Mouse (Mus musculus) layer of hippocampus, adult 9-10 months (tissue): Measurements from ENCODE around the gene Mfsd7a.
A peak's percentile ranks its signal among the peaks of the same experiment; 100 is the strongest.
"Not testable (repeated sequence)": the region's sequence is repeated elsewhere in the genome, so short reads cannot be mapped to it uniquely, and the experiment has no call there.

Experiments
- DNase-seq: peaks from one replicate; pipeline ENCODE4 v3.0.0; 2022; ENCODE audit warnings: low spot score

Gene Mfsd7a

DNA sequence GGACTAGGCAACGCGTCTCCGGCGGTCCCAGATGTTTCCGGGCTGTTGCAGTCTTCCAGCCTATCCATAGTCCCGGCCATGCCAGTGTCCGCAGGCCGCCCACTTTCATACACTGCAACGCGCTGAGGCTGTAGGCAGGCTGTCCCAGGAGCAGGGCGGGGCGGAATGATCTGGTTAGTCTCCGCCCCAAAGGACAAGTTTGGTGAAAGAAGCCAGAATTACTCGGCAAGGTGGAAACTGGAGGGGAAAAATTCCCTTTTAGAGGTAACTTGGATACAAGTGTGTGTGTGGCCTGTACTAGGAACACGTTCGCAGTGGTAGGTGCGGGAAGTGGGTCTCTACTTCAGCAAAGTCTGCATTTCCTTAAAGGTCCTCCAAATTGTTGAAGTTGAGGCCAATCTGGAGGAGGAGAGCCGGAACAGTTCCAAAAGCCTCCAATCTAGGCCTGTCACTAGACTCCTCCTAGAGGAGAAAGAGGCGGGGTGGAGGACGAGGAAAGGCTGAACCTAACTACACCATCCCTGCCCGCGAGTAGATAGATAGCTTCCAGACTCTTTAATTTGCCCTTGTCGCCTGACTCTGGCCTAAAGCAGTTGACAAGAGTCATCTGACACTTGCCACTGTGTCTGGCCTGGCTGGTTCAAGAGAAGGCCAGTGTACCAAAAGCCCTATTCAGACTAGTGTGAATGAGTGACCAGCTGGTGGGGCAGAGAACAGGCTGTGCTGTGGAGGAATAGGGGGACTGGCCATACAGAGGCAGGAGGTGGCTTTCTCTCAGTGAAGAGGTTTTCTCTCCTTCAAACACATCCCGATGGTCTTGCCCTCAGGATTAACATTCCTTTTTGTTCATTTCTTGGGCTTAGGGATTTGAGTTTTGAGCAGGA lies at the start of gene Mfsd7a:
TSS of gene Mfsd7a (minus strand) at position 107 of the 884 bp plus-strand sequence.
- DNase-seq = no peak

DNA sequence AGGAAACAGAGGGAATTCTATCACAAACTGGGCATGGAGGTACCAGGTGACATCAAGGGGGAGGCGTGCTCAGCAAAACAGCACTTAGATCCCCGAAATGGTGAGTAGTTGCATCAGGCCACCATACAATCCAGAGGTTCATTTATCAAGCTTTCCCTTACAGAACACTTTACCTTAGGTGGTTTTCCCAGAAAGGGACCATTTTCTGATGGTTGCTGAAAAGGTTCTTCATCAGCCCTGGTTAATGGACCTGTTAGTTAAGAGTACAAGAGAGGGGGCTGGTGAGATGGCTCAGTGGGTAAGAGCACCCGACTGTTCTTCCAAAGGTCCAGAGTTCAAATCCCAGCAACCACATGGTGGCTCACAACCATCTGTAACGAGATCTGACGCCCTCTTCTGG lies 37.5 kb upstream of the Mfsd7a start:
- DNase-seq = not testable (repeated sequence)

DNA sequence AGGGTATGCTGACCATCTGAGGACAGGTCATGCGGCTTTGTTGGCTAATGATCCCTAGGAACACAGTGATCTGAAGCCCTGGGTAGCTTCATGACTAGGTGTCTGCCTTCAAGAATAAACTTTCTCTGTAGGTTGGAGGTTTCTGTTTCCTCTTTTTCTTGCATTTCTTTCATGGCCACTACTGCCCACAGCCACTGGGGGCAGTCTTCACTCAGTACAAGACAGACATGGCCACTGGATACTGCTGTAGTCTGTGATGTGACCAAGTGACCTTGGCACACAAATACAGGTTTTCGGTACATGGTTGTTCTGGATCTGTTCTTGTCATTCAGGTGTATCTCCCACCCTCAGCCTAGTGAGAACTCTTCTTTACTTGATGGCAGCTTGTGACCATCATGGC lies 36.5 kb upstream of the Mfsd7a start:
- no peak for DNase-seq

DNA sequence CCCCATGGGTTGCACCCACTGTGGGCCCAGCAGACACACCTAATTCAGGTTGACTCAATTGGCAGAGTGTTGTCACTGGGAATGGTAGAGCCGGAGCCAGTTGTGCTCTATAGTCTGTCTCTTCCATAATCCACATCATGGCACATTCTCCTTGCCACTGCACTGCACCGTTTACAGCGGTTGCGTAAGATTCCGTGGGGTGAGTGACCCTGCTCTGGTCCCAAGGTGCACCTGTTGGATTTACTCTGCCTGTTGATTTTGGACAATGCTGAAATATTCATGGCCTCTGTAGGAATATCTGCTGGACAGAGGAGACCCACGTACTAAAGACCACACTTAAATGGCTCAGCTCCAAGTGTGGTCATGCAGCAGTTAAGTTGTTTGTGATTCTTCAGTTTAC lies 34.3 kb upstream of the Mfsd7a start:
- DNase-seq = no peak

DNA sequence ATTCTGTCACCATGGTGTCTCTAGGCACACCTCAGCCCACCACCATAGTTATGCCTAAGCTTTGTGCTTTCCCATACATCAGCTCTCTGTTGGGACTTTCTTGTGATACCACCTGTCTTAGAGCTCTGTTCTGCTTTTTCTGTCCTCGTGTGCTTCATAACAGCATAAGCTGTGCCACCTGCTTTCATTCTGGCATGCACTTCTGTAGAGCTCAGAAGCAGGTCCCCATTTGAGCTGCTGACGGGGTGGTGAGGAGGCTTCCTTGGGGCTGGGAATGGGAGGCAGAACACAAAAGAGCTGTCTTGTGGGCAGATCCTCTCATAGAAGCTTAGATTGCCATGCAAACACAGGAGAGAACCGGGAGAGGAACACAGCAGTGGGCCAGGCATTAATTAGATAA lies 27.3 kb upstream of the Mfsd7a start:
- DNase-seq = no peak

DNA sequence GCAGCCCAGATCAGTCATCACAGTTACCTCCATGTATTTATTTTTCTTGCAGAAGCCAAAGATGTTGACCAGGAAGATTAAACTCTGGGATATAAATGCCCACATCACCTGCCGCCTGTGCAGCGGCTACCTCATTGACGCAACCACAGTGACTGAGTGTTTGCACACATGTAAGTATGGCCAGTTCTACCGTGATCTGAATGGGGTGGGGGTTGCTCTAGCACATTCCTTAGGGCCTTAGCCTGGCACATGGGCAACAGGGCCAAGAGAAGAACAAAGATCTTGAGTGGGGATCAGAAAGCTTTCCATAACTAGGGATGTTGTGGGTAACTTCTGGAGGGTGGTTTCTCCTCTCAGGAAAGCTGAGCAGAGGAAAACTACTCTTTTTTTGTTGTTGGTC lies 25.0 kb upstream of the Mfsd7a start:
- DNase-seq = no peak

DNA sequence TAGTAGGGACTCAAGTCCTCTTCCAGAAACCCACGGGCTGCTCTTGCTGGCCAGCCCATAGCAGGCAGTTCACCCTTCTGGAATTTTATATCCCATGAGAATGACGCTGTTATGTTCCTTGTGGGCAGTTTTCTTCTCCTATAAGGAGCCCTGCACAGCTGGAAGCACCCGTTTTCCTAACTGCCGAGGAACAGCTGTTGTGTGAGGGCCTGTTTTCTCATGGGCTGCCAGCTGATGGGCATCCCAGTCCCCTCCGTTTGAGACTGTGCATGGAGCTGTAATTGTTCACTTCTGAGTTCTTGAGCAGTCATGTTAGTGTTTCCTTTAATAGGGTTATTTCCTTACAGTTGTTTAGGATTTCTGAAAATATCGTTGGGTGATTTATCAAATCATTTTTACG lies 20.9 kb upstream of the Mfsd7a start:
- no peak for DNase-seq

DNA sequence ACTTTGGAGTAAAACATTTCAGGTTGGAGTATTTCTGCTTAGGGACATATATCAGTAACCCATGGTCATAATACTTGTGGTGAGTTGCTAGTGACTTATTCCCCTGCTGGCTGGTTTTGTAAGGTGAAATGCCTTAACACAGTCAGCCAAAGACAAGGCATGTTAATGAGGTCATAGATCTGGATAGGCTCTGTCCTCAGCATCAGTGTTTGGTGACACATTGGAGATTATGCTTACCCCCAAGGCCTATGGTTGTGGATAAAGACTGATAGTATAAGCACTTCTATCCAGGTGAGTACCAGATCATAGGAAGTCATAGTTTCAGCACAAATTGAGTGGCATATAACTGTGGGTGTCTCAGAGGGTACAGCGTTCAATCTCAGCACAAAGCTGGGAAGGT lies 18.0 kb upstream of the Mfsd7a start:
- no peak for DNase-seq

DNA sequence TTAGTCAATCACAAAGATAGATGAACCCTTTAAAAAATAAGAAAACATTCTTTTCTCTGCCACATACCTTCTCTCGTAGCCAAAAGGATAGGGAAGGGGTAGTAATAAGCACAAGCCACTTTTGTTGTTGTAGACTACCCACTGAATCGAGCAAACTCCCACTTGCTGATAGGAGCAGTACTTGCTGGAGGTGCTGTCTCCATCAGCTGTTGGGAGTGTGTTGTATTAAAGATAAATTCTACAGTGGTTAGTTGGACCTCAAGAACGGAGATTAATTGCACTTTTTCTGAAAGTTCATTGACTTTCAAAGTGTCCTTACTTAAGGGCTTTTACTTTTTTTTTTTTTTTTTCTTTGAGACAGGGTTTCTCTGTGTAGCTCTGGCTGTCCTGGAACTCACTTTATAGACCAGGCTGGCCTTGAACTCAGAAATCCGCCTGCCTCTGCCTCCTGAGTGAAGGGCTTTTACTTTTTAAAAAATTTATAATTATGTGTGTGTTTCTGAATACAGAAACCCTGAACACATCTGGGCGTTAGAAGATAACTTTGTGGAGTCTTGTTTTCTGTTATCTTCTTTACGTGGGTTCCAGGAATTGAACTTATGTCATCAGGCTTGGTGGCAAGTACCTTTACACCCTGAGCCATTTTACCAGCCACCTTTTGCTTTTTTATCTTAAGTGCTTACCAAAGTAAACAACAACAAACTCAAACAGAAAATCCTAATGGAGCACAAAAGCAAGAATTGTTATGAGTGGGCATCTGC lies 16.6 kb upstream of the Mfsd7a start:
- no peak for DNase-seq

DNA sequence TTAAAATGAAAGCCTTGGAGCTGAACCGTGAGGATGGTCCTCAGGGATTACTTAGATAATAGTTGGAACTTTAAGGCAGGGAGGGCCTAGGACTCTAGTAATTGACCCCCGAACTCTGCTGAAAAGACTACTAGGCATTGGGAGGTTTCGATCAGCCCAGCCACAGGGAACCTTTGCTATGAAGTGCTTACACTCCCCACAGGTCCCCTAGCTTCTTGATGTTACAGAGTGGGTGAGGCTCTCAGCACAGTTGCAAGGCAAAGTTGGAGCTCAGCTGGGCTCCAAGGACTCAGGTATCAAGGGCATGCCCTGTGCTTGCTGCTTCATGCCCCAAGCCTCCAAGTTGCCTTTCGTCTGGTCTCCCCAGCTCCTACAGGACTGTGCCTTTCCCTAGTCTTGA lies 13.8 kb upstream of the Mfsd7a start:
- no peak for DNase-seq

DNA sequence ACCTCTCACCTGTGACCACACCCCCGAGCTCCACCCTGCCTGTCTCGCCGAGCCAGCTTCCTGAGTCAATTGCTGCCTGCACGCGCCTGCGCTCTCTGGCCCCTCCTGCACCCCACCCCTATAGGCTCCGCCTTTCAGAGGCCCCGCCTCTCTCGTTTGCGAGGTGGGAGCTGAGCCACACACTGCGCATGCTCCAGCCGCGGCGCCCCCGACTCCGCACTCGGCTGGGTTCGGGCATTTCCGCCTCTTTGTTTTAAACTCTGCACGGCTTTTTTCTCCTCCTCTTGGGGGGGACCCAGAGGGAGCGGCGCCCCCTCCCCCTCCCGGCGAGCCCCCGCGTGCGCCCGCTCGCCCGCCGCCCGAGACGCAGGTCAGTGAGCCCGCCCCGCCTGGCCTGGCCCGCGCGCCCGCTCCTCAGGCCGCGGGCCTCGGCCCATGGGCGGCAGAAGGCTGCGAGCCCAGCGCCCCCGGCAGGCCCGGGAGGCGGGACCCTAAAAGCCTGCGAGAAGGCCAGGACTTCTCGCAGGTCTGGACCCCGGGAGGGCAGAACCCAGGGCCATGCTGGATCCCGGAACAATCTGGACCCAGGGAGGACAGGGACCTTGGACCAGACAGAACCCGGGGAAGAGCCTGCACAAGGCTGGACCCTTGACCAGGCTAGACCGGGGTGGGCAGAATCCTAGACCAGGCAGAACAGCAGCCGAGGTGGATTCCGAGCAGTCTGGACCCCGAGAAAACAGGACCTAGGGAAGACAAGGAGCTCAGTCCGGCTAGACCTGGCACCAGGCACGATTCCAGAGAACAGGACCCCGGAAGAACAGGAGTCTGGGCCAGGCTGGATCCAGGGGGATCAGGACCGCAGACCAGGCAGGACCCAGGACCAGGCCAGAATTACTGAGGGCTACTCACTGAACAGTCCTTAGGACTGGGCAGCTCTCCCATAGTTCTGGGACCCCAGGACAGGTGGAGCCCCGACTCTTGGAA lies 12.7 kb upstream of the Mfsd7a start, which contains the start of gene Pcgf3:
TSS of gene Pcgf3 (plus strand) at position 151 of the 984 bp plus-strand sequence.
- DNase-seq = peak; percentile 88

DNA sequence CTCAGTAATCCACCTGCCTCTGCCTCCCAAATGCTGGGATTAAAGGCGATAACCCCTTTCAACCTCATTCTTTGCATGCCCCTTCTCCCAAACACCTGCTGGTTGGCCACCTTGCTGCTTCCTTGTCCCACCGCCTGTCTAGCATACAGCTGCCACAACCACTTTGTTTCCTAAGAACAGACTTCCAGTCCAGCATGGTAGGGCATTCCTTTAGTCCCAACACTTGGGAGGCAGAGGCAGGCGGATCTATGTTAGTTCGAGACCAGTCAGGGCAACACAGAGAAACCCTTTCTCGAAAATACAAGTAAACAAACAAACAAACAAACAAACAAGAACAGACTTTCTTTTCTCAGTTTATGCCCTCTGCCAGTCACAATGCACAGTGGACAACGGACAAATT lies 11.8 kb upstream of the Mfsd7a start:
- DNase-seq = no peak

DNA sequence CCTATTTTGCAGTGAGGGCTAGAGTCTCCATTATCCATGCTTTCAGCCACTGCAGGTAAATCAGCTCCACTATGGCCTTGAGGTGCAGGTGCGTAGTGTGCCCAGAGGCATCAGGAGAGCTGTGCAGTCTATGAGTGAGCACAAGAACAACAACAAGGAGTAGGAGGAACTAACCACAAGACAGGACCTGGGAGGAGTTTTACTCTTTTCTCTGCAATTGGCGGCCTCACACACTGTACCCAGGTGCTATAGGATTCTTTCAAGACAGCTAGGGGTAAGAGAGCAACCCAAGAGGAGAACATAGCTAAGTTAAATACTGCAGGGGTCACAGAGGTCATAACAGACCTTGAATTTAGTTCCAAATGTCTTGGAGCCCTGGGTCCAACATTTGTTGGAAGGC lies 10.0 kb upstream of the Mfsd7a start:
- no peak for DNase-seq

DNA sequence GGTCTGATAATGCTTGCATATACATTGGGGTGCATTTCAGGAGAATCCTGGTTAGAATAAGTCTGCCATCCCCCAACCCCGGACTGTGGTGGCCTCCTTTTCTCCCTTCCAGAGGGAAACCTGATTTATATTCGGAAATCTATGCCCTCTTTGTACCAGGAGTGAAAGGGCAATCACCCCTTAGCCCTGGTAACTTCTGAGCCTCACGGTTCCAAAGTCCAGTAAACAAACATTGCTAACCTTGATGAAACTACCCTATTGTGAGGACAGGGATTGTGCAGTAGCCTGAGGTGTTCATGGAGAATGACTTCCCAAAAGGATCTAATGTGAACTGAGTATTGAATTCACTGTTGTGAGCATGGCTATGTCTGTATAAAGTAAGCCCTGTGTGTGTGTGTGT lies 5.4 kb upstream of the Mfsd7a start:
- DNase-seq = no peak

DNA sequence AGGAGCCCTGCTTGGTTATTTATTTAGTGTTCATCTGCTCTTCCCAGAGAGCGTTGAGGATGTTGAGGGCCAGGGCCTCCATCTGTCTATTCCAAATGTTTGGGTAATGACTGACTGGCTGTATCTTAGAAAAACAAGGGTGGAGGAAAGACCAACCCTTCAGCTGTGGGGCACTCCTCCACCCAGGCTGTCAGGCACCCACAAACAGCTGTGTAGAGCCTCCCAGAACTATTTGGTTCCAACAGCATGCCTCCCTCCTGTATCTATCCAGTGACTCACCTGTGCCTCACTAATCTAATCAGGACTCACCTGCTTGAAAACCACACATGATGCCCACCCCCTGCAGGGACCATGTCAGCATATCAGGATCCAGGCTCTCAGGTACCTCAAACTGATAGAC lies 3.7 kb upstream of the Mfsd7a start:
- DNase-seq = no peak

DNA sequence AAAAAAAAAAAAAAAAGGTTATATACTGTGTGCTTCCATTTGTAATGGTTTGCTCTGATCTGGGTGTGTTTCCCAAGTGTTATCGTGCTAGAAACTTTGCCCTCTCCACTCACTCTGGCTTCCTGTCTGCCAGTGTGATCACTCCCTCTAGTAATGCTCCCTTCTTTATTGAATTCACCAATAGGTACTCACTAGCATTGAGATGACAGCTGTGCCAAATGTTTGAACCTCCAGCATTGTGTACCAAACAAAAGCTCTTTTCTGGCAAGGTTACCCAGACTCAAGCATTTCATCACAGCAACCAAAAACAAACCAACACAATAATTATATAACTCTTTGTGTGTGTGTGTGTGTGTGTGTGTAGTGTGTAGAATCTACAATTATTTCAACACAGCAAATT lies 2.9 kb upstream of the Mfsd7a start:
- no peak for DNase-seq

DNA sequence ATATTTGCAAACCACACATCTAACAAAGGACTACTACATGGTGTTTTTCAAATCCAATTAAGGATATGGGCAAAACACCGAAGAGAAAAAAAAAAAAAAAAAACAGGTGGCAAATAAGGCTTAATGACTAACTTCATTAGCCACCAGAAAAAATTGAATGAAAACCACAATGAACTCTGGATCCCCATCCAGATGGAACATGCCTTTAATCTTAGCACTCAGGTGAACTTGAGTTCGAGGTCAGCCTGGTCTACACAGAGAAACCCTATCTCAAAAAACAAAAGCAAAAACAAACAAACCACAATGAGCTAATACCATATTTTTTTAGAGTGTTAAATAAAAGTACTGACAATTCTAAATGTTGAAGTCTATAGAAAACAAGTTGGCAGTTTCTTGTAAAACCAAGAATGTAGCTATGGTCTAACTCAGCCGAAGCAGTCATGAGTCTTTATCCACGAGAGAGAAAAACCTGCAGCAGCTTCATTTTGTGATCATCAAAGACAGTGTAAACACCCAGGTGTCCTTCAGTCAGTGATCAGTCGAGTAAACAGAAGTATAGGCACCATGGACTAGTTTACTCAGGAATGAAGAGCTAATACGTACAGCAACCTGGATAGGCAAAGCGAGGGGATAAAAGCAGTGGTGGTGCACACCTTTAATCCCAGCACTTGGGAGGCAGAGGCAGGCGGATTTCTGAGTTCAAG lies 2.3 kb upstream of the Mfsd7a start:
- no peak for DNase-seq

DNA sequence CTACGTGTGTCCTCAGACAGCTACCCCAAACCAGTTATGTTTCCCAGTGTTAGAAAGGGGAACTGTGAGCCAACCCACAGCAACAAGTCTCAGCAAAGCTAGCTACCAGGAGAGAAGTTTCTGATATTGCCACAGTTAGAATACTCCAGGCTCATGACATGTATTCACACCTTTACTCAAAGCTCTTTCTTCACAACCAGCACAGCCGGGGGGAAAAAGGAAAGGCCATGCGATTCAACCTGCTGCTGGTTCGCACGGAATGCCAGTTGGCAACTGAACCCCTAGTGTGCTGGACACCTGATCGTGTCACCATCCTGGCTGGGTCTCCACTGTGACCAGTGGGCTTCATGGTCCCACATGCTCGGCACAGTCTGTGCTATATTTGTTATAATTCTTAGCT lies 834 bp downstream of the Mfsd7a start:
- no peak for DNase-seq

DNA sequence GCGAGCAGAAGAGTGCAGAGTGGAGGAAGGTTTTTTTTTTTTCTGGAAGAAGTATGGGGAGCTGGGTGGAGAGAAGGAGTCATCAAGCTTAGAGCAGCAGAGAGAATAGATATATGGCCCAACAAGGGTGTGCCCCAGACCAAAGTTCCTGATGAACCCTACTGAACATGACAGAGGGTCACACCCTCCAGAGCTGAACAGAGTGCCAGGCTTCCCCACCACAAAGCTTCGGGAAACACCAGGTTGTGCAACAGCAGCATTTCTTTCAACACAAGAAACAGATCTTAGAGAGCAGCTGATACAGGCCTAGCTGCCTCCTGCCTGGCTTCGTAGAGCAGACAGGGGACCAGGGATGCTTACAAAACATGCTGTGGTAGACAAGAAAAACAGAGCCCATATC lies 1.7 kb downstream of the Mfsd7a start:
- DNase-seq = no peak

DNA sequence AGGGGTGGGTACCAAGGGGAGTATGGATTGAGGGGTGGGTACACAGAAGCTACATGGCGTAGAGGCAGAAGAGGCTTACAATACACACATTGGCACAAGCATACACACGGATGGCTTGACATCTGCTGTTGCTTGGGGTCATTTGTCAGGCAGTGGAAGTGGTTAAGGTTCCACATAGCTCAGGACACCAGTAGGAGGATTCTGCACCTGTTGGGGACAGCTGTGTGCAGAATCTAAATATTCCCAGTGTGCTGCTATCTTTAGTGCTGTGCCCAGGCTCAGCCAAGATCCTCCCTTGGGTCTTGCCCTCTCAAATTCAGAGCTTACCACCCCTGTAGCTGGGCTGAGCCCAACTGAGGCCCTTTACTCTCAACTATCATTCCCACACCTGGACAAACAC lies 12.6 kb downstream of the Mfsd7a start:
- DNase-seq = no peak

DNA sequence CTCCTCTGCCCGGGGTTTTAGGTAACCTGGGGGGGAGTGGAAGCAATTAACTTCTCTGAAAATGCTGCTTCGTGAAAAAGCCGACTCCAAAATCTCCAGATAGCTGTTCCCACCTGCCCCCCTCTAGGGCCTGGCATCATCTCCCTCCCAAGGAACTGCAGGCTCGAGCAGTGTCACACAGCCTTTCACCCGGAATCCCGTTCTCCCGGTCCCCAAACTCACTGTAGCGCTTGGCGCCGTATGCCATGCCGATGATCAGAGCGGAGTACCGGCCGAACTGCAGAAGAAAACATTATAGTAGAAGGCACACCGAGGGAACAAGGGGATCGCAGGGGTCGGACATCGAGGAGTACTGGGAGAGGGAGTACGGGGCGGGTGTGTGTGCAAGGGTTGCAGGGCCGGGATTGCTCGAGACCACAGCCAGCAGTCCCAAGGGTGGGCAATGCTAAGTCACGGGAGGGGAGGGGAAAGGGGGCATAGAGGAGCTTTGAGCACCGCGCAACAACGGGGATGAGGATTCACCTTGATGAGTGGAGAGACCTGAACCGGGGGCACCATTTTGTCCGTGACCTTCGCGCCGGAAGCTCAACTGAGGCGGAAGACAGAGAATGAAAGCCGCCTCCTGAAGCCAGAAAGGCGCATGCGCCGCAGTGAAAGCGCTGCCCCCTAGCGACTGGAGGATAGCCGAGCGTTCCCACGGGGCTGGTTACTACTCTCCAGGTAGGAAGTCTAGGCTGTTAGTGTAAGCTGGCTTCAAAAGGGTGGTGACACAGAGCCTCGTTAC lies 14.7 kb downstream of the Mfsd7a start, which contains the start of gene Atp5k:
TSS of gene Atp5k (minus strand) at position 645 of the 784 bp plus-strand sequence.
- DNase-seq = peak; percentile 83
